Mouse (Mus musculus) gastrocnemius, postnatal 14 days (tissue): ENCODE data around the gene Epha3. TPM values are rescaled to one million over a fixed set of nuclear protein-coding genes. Genes with fewer than 3 reads are reported as not detected.

Experiments used
- DNase-seq: peaks from one replicate; pipeline ENCODE4 v3.0.0; 2021; ENCODE audit warnings: mixed read lengths
- intact Hi-C: fragments of 180-260 bp; cut with DNase I; formaldehyde crosslinking; loops from one replicate; pipeline ENCODE4 v1.15.1; 2025; ENCODE audit warnings: low total_unique reads
- long read RNA-seq, 2 experiments: library from polyadenylated mRNA; stranded (forward); transcript quantifications; one replicate each; pipeline ENCODE4 v2.0.0; 2021
- total RNA-seq, 2 experiments: library from RNA; stranded (reverse); gene quantifications; 2 replicates each; pipeline ENCODE4 v1.2.3; 2021

Gene Epha3
- total RNA-seq, result 1 to 10 TPM; 1.7 to 2.0 TPM
- long read RNA-seq, experiment 1, full-length matches to known transcripts, result 1 of 3 reads
- long read RNA-seq, experiment 1, partial matches to known transcripts, result 1 of 3 reads
- long read RNA-seq, experiment 1, other reads (novel, unspliced or antisense), result 1 of 3 reads
- long read RNA-seq, experiment 2, full-length matches to known transcripts, result 1 of 3 reads
- long read RNA-seq, experiment 2, partial matches to known transcripts, result 1 of 3 reads
- long read RNA-seq, experiment 2, other reads (novel, unspliced or antisense), result 1 of 3 reads

DNA sequence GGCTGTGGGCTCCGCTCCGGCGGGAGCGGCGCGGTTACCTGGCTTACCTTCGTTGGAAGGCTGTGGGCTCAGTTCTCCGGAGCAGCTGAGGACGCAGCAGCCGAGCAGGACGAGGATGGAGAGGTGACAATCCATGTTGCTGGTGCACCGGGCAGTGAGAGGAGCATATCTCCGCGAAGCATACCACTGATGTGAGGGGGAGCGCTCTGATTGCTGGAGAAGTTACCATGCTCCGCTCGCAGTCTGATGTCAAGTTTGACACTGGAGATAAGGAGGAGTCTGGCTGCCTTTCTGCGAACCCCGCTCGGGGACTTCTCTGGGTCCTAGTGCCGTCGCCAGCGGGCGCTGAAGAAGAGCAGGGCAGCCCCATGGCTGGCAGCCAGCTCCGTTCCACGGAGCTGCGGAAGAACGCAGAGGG is at the start of gene Epha3:
TSS of gene Epha3 (minus strand) at position 263 of the 418 bp plus-strand sequence.
- DNase-seq, result peak; percentile 76
- intact Hi-C loops, result no loop called here

DNA sequence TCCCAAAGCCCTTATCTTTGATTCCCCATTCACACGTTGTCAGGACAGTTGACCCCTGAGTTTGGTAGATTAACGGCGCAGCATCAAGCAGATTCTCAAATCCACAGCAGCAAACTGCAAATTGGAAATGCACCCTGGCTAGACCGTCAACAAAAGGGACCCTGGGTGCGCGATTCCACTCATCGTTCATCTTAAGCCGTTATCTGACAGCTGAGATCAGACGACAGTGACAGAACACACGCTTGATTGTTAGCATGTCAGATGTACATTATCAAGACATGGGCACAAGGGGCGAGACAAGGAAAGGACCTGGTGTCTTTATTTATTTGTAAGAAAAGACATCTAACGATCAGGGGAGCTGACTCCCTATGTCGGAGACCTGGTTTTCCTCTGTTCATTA is 39.5 kb upstream of the Epha3 start:
- DNase-seq, result no peak
- intact Hi-C loops, result no loop called here

DNA sequence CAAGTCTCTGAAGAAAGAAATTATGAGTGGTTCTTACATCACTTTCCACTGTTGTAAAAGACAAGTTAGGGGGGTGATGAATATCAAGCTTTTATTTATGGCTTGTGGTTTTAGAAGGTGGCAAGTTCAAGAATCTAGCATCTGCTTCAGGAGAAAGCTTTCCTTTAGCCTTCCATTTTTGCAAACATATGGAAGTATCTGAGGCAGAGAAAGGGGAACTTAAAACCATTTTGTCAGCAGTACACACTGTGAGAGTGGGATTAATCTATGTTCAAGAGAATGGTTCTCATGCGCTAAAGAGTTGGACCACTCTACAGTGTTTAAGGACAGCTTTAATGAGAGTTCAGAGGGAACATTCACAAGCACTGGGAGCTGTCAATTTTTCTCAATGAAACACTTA is 17.2 kb upstream of the Epha3 start:
- intact Hi-C loops, result no loop called here
- DNase-seq, result no peak

DNA sequence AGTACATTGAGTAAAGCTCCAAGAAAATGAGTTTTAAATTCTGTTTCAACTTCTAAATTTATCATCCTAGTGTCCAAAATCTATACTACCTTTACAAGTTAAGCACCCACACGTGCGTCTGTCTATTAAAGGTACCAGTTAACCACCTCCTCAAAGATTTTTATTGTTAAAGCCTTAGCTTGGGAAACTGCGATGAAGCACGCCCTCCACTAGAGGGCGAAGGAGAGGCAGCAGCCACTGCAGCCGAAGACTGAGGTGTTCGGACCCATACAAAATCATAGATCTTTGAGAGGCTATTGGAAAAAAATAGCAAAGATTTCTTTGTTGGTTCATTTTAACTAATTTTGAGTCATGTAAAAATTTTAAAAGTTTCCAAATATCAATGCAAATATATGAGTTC is 8.3 kb upstream of the Epha3 start:
- DNase-seq, result peak; percentile 6
- intact Hi-C loops, result loop anchor here (10.0 kb wide), 1 partner anchor 872 kb away; no protein-coding TSS in a partner anchor

DNA sequence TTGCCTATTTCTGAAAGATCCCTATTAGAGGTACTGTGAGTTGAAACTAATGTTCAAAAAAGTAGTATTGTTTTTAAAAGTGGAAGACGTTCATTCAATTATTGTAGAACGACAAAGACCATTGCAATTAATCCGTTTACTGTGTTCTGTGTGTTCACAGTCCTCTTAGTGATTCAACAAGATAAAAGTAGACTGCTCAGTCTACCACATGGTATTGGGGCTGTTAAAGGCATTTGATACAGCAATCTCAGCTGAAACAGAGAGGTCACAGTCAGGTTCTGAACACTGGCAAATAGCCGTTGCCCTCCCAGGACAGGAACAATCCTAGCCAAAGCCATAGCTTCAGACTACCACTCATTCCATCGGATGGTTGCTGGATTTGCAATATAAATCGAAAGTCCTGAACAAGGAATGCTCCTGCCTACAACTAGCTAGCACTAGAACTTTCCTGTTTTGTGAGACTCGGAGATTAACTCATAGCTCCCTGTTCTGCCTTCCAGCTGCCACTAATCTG is 545 bp upstream of the Epha3 start:
- no peak for DNase-seq
- intact Hi-C loops, result no loop called here

DNA sequence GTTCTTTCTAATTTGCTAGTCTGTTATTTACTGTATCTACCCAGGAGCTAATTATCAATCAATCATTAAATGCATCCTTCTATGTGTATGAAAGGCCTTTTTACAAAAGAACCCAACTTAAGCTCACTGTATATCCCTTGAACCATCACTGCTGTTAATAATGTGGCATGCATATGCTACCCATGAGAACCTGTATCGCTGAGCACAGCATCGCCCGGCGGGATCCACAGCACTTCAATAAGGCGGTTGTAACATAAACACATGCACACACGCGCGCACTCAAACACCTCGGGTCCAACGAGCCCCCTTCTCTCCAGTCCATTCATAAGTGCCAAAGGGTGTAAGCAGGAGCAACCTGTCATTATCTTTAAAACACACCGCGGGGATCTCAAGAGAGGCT is 794 bp downstream of the Epha3 start:
- intact Hi-C loops, result no loop called here
- DNase-seq, result no peak

DNA sequence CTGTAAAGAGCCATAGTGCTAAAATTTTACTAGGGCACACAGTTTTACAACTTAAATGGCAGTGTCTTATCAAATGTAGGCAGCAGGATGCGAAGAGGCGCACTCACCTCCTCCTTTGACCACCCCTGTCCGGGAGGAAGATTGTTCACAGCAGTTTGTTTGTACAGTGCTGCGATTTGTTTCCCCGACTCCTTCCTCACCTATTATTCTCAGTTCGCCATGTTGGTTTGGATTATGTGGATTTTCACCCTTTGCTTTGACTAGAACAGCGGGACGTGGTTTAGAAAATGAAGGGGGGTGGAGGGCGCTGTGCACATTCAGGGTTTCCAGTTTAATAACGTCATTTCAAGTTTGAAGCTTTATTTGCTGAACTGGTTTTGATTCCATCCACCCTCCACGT is 6.4 kb downstream of the Epha3 start:
- no peak for DNase-seq

DNA sequence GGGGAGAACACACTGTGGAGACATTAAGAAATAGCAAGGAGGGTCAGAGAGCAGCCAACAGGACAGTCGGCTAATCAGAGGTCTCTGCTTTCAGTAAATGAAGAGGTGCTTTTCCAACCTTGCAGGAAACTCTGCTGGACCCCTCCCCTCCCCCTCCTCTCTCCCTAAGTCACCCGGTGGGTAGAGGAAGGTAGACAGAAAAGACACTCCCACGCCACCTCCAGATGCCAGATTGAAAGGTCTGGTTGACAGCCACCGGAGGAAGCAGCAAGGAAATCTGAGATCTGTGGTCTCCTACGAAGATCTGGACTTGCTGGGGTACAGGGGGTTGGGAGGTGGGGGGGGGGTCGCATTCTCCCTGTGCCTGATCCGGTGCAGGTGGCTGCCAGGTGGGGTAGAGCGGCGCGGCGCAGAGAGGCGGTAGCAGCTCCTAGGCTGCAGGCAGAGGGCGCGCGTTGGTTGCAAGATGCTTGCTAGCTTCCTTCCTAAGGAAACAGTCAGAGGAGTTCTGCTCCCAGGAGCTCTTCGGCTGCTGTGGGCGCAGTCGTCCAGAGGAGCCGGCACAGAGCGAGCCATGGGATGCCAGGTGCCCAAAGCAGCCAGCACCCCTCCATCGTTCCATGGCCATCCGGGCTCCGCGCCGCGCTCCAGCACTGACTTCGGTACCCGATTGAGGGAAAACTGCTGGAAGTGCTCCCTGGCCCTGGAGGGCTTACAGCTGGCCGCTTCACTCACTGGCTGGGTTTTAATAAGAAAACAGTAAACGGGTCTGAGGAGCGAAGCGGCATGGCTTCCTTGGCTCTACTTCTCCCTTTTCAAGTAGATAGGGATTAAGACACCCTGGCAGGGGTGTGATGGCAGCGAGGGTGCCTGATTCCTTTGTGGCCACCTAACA is 7.1 kb downstream of the Epha3 start:
- intact Hi-C loops, result no loop called here

More for the DNA sequence above, 6.4 kb downstream of the Epha3 start:
- intact Hi-C loops, result no loop called here

DNA sequence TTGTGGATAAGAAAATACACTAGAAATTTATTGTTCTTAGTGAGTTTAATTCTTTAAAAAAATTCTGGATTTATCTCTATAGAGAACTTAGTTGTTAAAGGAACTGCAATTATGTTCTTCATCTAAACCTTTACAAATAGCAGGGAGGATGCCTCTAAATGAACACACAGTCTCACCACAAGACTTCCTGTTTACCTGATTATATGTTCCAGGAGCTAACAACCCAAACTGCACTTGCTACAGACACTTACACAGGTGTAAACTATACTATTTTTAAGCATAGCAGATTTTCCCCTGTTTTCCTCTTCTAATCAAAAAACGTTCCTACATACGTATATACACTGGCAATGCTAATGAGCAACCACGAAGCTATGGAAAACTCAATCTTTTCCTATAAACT is 13.7 kb downstream of the Epha3 start:
- intact Hi-C loops, result no loop called here
- no peak for DNase-seq

More for the DNA sequence above, 7.1 kb downstream of the Epha3 start:
- DNase-seq, result peak; percentile 75

DNA sequence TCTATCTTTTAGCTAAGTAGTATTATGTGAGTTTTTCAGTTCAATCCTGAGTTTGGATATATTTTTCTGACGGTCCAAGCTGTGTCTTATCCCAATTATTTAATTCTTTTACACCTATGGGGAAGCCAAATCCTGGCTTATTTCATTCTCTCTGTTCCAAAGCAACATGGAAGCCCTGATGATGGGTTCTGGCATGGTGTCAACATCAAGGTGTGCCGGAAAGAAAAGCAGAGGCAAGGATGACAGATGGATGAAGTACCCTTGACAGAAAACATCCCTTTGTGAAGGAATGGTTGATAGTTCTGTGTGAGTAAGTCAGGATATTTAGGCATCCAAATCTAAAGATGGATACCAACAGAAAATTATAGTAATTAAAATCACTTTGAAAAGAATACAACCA is 21.1 kb downstream of the Epha3 start:
- intact Hi-C loops, result no loop called here
- DNase-seq, result no peak

DNA sequence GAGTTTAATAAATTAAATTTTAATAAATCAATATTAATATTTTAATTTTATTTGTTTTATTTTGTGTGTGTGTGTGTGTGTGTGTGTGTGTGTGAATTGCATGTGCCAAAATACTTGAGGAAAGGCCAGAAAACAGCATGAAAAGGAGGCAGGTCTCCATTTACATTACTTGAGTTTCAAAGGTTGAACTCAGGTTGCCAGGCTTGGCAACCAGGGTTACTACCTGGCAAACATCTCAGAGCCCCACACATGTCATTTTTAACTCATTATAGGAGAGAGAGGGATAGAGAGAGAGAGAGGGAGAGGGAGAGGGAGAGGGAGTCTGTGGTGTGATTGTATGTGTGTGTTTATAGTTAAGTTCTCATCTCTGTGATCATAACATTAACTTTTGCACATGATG is 26.5 kb downstream of the Epha3 start:
- intact Hi-C loops, result no loop called here
- DNase-seq, result no peak

DNA sequence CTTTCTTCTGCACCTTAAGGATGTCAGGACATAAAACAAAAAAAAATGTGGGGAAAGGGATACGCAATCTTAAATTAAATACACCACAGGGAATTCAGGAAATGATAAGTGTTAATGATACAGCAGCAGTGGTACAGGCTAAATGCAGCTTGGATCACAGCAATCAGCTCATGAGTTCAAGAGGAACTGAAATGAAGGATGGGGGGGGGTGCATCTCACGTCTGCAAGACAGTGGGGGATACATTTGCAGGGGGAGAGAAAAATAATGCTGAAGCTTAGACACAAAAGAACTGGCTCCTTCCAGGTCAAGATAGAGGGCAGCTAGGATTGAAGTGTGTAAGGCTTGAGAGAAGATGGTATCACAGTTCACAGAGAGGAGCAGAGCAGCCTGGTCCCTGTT is 42.8 kb downstream of the Epha3 start:
- no peak for DNase-seq
- intact Hi-C loops, result no loop called here

DNA sequence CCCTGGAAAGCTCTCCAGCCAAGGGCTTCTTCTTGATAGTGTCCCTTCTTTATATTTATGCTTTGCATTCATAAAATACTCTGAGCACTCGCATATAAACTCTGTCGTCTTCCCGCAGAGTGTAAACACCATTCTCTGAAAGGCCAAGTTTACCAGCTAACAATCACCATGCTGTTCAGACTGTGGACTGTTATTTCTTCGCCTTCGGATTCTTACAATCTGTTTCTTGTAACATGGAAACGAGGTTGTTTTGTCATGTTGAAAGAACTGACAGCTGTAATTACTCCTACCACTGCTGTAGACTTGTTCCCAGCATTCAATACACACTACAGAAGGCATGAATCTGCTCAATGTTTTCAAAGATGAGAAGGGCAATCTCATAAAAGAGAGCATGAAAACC is 46.4 kb downstream of the Epha3 start:
- DNase-seq, result no peak
- intact Hi-C loops, result no loop called here

DNA sequence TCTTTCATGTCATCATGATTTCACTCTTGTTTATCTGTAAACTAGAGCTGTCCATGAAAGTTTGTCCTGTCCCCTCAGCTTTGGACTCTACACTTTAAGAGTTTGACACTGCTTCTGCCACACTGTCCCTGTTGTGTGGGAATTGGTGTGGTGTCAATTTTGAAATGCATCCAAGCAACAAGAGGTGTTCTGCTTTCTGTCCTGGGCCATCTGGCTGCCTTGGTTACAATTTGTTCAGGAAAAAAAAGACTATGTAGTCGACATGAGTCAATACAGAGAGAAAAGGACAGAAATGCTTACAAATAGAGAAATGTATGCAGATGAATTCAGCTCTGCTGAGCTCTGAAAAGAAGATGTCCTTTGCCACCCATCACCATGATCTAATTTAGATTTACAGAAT is 47.3 kb downstream of the Epha3 start:
- intact Hi-C loops, result no loop called here
- DNase-seq, result no peak

DNA sequence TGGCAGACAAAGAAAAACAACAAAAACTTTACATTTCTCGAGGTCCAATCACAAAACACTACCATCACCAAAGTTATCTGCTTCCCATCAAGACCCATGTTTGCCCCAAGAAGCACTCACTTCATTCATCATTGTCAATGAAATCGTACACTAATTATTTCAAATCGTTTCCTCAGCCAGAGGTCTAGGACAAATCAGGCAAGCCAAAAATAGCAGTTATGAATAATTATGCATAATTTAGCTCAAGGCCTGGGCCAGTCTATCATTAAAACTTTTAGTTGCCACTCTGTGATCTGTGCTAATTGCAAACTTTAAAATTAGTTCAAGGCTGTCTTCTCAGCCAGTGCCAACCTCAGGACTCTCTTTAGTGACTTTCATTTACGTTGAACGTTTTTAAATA is 54.1 kb downstream of the Epha3 start:
- DNase-seq, result no peak
- intact Hi-C loops, result no loop called here

DNA sequence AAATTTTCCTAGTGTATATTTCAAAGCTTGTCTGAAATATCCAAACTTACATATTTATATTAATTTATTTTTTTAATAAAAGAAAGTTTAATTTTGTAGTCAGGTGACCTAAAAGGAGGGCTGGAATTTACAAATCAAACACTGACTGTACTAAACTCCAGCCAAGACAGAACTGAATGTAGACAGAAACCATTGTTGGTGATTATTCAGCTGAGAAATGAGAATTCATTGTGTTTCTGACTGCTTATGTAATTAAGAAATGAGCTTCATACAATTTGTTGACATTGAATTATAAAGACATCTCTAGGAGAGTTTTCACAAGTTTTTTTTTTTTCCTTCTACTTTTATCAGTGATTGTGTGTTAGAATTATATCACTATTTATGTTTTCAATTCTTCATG is 55.0 kb downstream of the Epha3 start:
- no peak for DNase-seq
- intact Hi-C loops, result no loop called here

DNA sequence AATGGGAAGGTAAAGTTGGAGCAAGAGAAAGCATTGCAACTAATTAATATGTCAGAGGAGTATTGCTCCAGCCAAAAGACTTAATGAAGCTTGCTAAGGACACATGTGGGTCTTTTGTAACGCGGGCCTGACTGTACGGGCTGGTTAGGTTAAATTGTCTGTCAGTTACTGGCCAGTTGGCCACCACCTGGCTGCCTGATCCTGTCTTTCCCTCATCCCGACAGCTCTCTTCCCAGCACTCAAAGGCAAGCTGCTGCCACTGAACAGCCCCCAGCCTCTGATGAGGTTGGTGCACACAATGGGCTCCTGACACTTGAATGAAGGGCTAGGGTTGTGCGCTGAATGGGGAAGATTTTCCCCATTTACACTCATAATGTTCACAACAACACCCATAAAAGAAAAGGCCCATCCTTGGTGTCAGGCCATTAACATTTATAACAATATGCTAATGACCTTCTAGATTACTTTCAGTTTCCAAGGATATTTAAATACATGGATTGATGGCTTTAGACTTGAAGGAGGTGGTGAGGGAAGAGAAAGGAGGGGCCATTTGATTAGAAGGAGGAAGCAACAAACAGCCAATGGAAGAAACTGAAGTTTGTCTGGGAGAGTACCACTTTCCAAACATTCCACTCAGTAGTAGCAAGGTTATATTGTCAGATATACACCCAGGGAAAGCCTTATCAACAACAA is 57.4 kb downstream of the Epha3 start:
- DNase-seq, result no peak
- intact Hi-C loops, result no loop called here

DNA sequence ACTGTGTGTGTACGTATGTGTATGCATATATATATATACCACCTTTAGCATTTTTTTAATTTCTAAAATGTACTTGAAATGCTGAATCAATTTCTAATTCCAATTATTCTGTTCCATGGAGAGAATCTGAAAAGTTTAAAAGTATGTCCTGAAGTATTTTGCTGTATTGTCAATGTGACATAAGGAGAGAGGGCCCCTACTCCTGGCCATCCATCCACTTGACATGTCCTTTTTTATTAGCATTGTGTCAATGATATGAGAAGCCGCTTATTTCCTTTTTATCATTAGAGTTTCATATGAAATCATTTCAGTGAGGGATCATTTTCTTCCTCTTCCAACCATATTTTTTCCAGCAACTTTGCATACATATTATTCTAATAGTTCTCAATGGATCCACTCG is 58.0 kb downstream of the Epha3 start:
- DNase-seq, result no peak
- intact Hi-C loops, result no loop called here

DNA sequence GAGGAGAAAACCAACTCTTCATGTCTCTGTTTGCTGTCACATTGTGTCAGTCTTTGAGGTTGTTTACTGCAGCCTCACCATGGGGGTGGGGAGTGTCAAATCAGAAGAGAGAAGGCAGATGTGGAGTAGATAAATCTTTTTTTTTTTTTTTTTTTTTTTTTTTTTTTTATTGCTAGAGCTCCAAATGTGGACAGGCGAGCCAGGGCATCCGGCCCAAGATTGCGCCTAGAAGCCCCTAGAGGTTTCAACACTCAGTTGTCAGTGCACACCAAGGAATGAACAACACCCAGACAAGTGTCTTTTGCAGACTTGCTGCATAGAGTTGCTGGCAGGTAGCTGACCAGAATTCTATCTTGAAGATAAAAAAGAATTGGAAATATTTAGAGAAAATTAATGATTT is 62.5 kb downstream of the Epha3 start:
- intact Hi-C loops, result no loop called here

DNA sequence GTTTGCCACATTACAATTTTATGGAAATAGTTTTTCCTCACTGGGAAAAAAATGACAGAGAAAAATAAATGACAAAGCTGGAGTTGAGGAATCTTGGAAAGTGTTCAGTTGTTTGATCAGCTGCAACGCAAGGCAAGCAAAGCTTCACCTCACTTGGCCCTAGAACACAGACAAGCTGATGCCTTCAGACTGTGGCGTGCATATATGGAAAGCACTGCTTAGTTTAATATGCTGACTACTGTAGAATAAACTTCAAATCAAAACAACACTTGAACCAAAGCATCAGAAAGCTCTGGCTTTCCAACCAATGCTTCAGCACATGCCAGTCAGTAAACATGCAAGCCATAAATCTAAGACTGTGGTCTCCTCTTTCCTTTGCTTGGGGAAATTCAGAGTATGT is 65.6 kb downstream of the Epha3 start:
- intact Hi-C loops, result no loop called here
- no peak for DNase-seq

More for the DNA sequence above, 62.5 kb downstream of the Epha3 start:
- peak; percentile 13 for DNase-seq
